Mouse (Mus musculus) T-helper 2 cell (primary cell): ENCODE results near the gene Csrnp2.

Source experiments
- in situ Hi-C: fragments of 300-600 bp; cut with MboI, MseI; formaldehyde crosslinking; loops from one replicate; pipeline ENCODE4 v1.15.1; 2025; ENCODE audit warnings: high pct_unique_total_duplicates

The Csrnp2 gene

DNA sequence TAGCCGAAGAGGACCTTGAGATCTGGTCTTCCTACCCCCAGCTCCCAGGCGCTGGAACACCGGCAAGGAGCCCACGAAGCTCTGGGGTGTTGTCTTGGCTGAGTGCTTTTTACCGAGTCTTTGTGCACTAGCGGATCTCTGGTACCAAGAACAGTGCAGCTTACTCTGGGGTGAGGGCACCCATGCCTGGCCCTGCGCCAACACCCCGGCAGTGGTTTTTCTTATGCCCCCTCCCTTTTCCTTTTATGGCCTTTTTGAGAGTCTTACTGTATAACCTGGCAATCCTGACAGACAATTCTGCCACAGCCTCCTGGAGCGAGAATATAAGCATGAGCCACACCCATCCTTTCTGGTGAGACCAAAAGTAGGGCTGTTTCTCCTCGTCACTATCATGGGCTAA, 16.9 kb downstream of the Csrnp2 start:
- in situ Hi-C loops, result no loop called here

- in situ Hi-C loops, result loop anchor here (5.0 kb wide), 1 partner anchor 138 kb away; no protein-coding TSS in a partner anchor
These were observed 21.3 kb downstream of the Csrnp2 start for GRCm38 (mm10) chr15:100473926-100474503.

GRCm38 (mm10) chr15:100470037-100470436, 25.3 kb downstream of the Csrnp2 start:
- in situ Hi-C loops, result loop anchor here (5.0 kb wide), 1 partner anchor 142 kb away; no protein-coding TSS in a partner anchor

- in situ Hi-C loops, result no loop called here
These were observed 26.1 kb downstream of the Csrnp2 start for GRCm38 (mm10) chr15:100469189-100469545.

- in situ Hi-C loops, result no loop called here
These were observed 26.7 kb downstream of the Csrnp2 start, which contains the start of gene Letmd1 for GRCm38 (mm10) chr15:100468295-100469188. Gene Letmd1 (plus strand): TSS chr15:100469023.

GRCm38 (mm10) chr15:100467738-100468137, 27.6 kb downstream of the Csrnp2 start:
- in situ Hi-C loops, result no loop called here

- in situ Hi-C loops, result no loop called here
These were observed 29.9 kb downstream of the Csrnp2 start for GRCm38 (mm10) chr15:100465432-100465831.

GRCm38 (mm10) chr15:100463712-100464111, 31.6 kb downstream of the Csrnp2 start:
- in situ Hi-C loops, result no loop called here

GRCm38 (mm10) chr15:100462086-100462485, 33.2 kb downstream of the Csrnp2 start:
- in situ Hi-C loops, result no loop called here

DNA sequence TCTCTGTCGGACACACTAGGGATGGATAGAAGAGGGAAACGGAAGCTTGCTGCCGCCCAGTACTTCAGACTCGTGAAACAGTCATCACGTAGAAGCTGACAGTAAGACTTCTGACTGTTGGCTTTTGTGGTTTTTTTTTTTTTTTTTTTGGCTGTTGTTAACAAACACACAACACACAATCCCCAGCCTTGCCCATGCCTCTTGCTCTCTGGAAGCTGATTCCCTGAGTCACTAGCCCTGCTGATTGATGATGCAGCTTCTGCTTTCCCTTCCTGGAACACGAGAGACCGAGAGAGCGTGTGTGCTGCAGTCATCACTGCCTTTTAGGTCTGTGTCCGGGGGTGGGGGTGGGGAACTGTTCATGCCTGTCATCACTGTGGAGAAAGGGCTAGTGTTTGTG, 33.6 kb downstream of the Csrnp2 start:
- in situ Hi-C loops, result no loop called here

DNA sequence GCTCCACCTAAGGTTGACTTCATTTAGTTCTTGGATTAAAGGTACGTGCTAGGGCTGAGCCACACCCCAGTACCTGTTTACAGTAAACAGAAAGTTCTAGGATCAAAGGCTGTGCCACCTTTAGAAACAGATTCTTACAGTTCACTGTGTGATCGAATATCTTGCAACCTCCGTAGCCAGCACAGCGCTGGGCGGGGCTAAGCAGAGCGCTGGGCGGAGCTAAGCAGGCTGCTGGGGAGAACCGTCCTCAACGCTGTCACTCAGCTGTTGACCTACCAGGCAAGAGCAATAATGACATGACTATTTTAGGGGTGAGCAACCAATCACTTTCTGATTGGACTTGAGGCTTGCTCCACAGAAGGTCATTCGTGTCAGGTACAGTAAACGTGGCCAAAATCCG, 34.3 kb downstream of the Csrnp2 start:
- in situ Hi-C loops, result no loop called here

DNA sequence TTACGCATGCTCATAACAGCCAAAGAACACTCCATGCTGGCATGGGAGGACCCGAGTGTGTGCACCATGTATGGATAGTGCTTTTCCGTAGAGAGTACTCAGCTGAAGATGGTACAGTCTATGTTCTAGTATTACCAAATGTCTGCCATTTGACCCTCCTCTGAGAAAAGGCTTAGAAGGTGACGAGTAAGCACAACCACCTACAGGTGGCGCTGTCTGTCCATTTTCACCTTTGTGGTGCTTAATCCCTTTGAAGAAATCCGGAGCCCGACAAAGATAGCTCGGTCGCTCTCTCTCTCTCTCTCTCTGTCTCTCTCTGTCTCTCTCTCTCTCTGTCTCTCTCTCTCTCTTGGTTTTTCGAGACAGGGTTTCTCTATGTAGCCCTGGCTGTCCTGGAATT, 37.2 kb downstream of the Csrnp2 start:
- in situ Hi-C loops, result no loop called here

- in situ Hi-C loops, result no loop called here
These were observed 37.9 kb downstream of the Csrnp2 start for GRCm38 (mm10) chr15:100457340-100457739.

DNA sequence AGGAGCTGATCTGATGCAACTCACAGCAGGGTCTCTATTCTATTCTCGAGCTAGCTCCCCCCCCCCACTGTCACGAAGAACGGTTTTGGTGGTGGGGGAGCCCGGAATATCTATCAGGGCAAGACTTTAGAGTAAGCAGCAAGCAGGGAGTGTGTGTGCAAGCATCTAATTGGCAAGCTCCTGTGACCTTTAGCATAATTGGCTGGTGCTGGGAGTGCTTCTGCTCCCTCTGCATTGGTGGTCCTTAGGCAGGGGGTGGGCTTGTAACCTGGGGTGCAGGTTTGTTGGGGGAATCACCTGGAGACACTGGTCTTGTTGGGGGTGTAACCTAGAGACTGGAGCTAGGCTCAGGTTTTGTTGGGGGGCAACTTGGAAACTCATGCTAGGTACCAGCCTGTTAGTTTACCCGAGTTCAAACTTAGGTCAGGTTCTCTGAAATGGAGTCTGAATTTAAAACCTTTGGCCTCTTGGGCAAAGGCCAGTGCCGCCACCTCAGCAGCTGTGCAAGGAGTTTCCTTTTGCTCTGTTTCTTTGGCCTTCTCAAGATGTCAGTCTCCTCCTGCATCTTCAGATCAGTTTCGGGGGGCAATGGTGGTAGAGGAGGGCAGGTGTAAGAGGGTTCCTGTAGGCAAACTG, 38.8 kb downstream of the Csrnp2 start:
- in situ Hi-C loops, result no loop called here

- in situ Hi-C loops, result loop anchor here (5.0 kb wide), 1 partner anchor 40 kb away; no protein-coding TSS in a partner anchor
These were observed 42.8 kb downstream of the Csrnp2 start for GRCm38 (mm10) chr15:100452486-100452885.

DNA sequence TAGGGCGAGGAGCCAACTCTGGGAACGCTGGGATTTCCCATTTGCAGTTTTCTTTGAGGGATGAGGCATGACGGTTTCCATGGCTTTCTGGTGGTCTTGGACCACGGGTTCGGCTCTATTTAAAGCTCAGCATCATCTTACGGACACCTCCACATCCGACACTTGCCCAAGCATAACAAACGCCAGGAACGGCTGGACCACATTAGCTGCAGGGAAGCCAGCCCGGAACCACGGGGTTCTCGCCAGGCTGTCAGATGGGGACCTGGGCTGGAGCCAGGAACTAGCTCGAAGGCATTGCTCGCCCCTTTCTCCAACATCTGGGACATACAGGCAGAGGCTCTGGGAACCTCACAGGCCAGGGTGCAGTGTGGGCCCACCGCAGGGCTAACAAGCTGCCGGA, 44.0 kb downstream of the Csrnp2 start:
- in situ Hi-C loops, result loop anchor here (5.0 kb wide), 1 partner anchor 39 kb away; no protein-coding TSS in a partner anchor

GRCm38 (mm10) chr15:100449495-100449894, 45.8 kb downstream of the Csrnp2 start:
- in situ Hi-C loops, result no loop called here

- in situ Hi-C loops, result no loop called here
These were observed 46.7 kb downstream of the Csrnp2 start for GRCm38 (mm10) chr15:100448572-100448971.

DNA sequence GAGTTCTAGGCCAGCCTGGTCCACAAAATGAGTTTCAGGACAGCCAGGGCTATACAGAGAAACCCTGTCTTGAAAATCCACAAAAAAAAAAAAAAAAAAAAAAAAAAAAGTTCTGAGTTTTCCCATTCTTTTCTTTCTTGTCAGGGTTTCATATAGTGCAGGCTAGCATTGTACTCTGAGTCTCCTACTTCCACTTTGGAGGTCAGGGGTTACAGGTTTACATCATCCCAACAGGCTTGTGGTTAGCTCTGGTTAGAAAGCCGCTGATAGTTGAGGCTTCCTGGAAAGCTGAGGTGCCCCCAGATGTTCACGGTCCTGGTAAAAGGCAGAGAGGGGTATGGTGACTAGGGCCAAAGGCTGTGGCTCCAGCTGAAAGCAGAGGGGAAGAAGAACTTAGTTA, 48.4 kb downstream of the Csrnp2 start:
- in situ Hi-C loops, result no loop called here

GRCm38 (mm10) chr15:100443126-100443922, 52.0 kb downstream of the Csrnp2 start:
- in situ Hi-C loops, result no loop called here

- in situ Hi-C loops, result no loop called here
These were observed 58.8 kb downstream of the Csrnp2 start for GRCm38 (mm10) chr15:100436518-100436917.

- in situ Hi-C loops, result no loop called here
These were observed 59.2 kb downstream of the Csrnp2 start for GRCm38 (mm10) chr15:100436112-100436511.
